Mouse (Mus musculus) MEL (cell line): ENCODE results near the gene 1700021F05Rik. TPM values are rescaled to one million over a fixed set of nuclear protein-coding genes. Genes with fewer than 3 reads are reported as not detected.
A peak's percentile ranks its signal among the peaks of the same experiment; 100 is the strongest.

Source experiments
- DNase-seq: peaks from one replicate; pipeline ENCODE4 v3.0.0; 2011; ENCODE audit warnings: low read depth, low spot score
- H3K27ac ChIP-seq: 2 replicates; pipeline ENCODE4 v1.5.1; 2012; ENCODE audit warnings: low read depth, mild to moderate bottlenecking, control low read depth, low read length, moderate library complexity; ENCODE audit not compliant: control insufficient read depth
- H3K27me3 ChIP-seq, 2 experiments: fragments of 150-350 bp in 1 of 2; sonication (generic) in 1 of 2; 2 replicates each; pipeline ENCODE4 v1.6.1; 2012; ENCODE audit warnings: low read length in 2 of 2, mild to moderate bottlenecking in 2 of 2, improper control_type of control experiment in 1 of 2, moderate library complexity in 1 of 2; ENCODE audit not compliant: insufficient read depth in 2 of 2, control insufficient read depth in 1 of 2
- H3K36me3 ChIP-seq, 2 experiments: 2 replicates each; pipeline ENCODE4 v1.6.1; 2012 to 2014; ENCODE audit warnings: low read length in 2 of 2, improper control_type of control experiment in 1 of 2, inconsistent platforms in 1 of 2, mild to moderate bottlenecking in 1 of 2; ENCODE audit not compliant: insufficient read depth in 2 of 2, control insufficient read depth in 1 of 2
- H3K4me1 ChIP-seq, 2 experiments: fragments of 150-350 bp in 1 of 2; sonication (generic) in 1 of 2; 2 replicates each; pipeline ENCODE4 v1.6.1; 2012; ENCODE audit warnings: low read length in 2 of 2, improper control_type of control experiment in 1 of 2, mild to moderate bottlenecking in 1 of 2; ENCODE audit not compliant: insufficient read depth in 2 of 2, control insufficient read depth in 1 of 2
- H3K4me3 ChIP-seq, 2 experiments: fragments of 150-350 bp in 1 of 2; sonication (generic) in 1 of 2; 2 replicates each; pipeline ENCODE4 v1.5.1; 2012; ENCODE audit warnings: low read depth in 2 of 2, low read length in 2 of 2, mild to moderate bottlenecking in 2 of 2, moderate library complexity in 2 of 2, control low read depth in 1 of 2, improper control_type of control experiment in 1 of 2; ENCODE audit not compliant: control insufficient read depth in 1 of 2, insufficient read depth in 1 of 2
- H3K79me2 ChIP-seq: 2 replicates; pipeline ENCODE4 v1.6.1; 2012; ENCODE audit warnings: mild to moderate bottlenecking, low read length, moderate library complexity; ENCODE audit not compliant: control insufficient read depth, poor library complexity, insufficient read depth
- H3K9ac ChIP-seq: 2 replicates; pipeline ENCODE4 v1.6.1; 2012; ENCODE audit warnings: low read depth, mild to moderate bottlenecking, control low read depth, low read length, moderate library complexity; ENCODE audit not compliant: control insufficient read depth, poor library complexity, severe bottlenecking
- H3K9me3 ChIP-seq: fragments of 150-350 bp; sonication (generic); replicated peaks from 2 replicates; pipeline ENCODE4 v1.6.1; 2012; ENCODE audit warnings: mild to moderate bottlenecking, low read length, improper control_type of control experiment, moderate library complexity; ENCODE audit not compliant: insufficient read depth
- BHLHE40 ChIP-seq: IDR thresholded peaks from 2 replicates; pipeline ENCODE4 v1.6.1; 2012; ENCODE audit warnings: low read depth, mild to moderate bottlenecking, inconsistent platforms, low read length, improper control_type of control experiment, borderline replicate concordance
- CHD2 ChIP-seq: IDR thresholded peaks from 2 replicates; pipeline ENCODE4 v1.6.1; 2011; ENCODE audit warnings: low read length, improper control_type of control experiment
- CTCF ChIP-seq, 3 experiments: IDR thresholded peaks in 2 of 3; conservative IDR thresholded peaks in 1 of 3; 2 replicates each; pipeline ENCODE4 v1.5.1; 2011 to 2012; ENCODE audit warnings: low read length in 3 of 3, low read depth in 2 of 3, mild to moderate bottlenecking in 2 of 3, improper control_type of control experiment in 1 of 3, inconsistent platforms in 1 of 3, mixed read lengths in 1 of 3, moderate library complexity in 1 of 3; ENCODE audit not compliant: control insufficient read depth in 1 of 3, insufficient read depth in 1 of 3, poor library complexity in 1 of 3, severe bottlenecking in 1 of 3
- E2F4 ChIP-seq: IDR thresholded peaks from 2 replicates; pipeline ENCODE4 v1.6.1; 2011; ENCODE audit warnings: low read depth, low read length, improper control_type of control experiment, borderline replicate concordance
- ELF1 ChIP-seq: IDR thresholded peaks from 2 replicates; pipeline ENCODE4 v1.6.1; 2014; ENCODE audit warnings: low read depth, mild to moderate bottlenecking, inconsistent platforms, low read length, improper control_type of control experiment, moderate library complexity
- EP300 ChIP-seq, 2 experiments: IDR thresholded peaks; 2 replicates each; pipeline ENCODE4 v1.6.1; 2011; ENCODE audit warnings: improper control_type of control experiment in 2 of 2, low read length in 2 of 2, low read depth in 1 of 2, mild to moderate bottlenecking in 1 of 2
- ETS1 ChIP-seq: IDR thresholded peaks from 2 replicates; pipeline ENCODE4 v1.6.1; 2012; ENCODE audit warnings: low read depth, mild to moderate bottlenecking, inconsistent platforms, low read length, improper control_type of control experiment, moderate library complexity
- GABPA ChIP-seq: IDR thresholded peaks from 2 replicates; pipeline ENCODE4 v1.6.1; 2012; ENCODE audit warnings: low read depth, mild to moderate bottlenecking, inconsistent platforms, low read length, improper control_type of control experiment, moderate library complexity
- HCFC1 ChIP-seq: IDR thresholded peaks from 2 replicates; pipeline ENCODE4 v1.6.1; 2012; ENCODE audit warnings: low read depth, mild to moderate bottlenecking, inconsistent platforms, low read length, improper control_type of control experiment, moderate library complexity
- KAT2A ChIP-seq: conservative IDR thresholded peaks from 2 replicates; pipeline ENCODE4 v1.6.1; 2012; ENCODE audit warnings: low read depth, low read length, improper control_type of control experiment, inconsistent platforms
- MAFK ChIP-seq: IDR thresholded peaks from 2 replicates; pipeline ENCODE4 v1.6.1; 2011; ENCODE audit warnings: low read depth, mild to moderate bottlenecking, low read length, improper control_type of control experiment, borderline replicate concordance
- MEF2A ChIP-seq: IDR thresholded peaks from 2 replicates; pipeline ENCODE4 v1.6.1; 2014; ENCODE audit warnings: low read depth, mild to moderate bottlenecking, inconsistent platforms, low read length, improper control_type of control experiment; ENCODE audit not compliant: poor library complexity, insufficient replicate concordance, severe bottlenecking; ENCODE audit errors: extremely low read depth
- MXI1 ChIP-seq: IDR thresholded peaks from 2 replicates; pipeline ENCODE4 v1.6.1; 2011; ENCODE audit warnings: mild to moderate bottlenecking, low read depth, low read length, improper control_type of control experiment
- MYC ChIP-seq: IDR thresholded peaks from 2 replicates; pipeline ENCODE4 v1.6.1; 2011; ENCODE audit warnings: low read depth, mild to moderate bottlenecking, low read length, improper control_type of control experiment, moderate library complexity
- POLR2A ChIP-seq, 2 experiments: IDR thresholded peaks; 2 replicates each; pipeline ENCODE4 v1.6.1; 2011 to 2012; ENCODE audit warnings: low read length in 2 of 2, mild to moderate bottlenecking in 2 of 2, control low read depth in 1 of 2, improper control_type of control experiment in 1 of 2, low read depth in 1 of 2, moderate library complexity in 1 of 2; ENCODE audit not compliant: control insufficient read depth in 1 of 2, insufficient read depth in 1 of 2, poor library complexity in 1 of 2
- POLR2AphosphoS2 ChIP-seq: IDR thresholded peaks from 2 replicates; pipeline ENCODE4 v1.6.1; 2011; ENCODE audit warnings: low read length, improper control_type of control experiment
- POLR2AphosphoS5 ChIP-seq: IDR thresholded peaks from 2 replicates; pipeline ENCODE4 v1.6.1; 2012; ENCODE audit warnings: low read depth, borderline replicate concordance, mild to moderate bottlenecking, inconsistent platforms, low read length, moderate library complexity, mixed read lengths
- RAD21 ChIP-seq: IDR thresholded peaks from 2 replicates; pipeline ENCODE4 v1.6.1; 2011; ENCODE audit warnings: mild to moderate bottlenecking, low read depth, low read length, improper control_type of control experiment
- RCOR1 ChIP-seq: IDR thresholded peaks from 2 replicates; pipeline ENCODE4 v1.6.1; 2012; ENCODE audit warnings: low read depth, mild to moderate bottlenecking, inconsistent platforms, low read length, improper control_type of control experiment
- SIN3A ChIP-seq: IDR thresholded peaks from 2 replicates; pipeline ENCODE4 v1.6.1; 2012; ENCODE audit warnings: low read length, improper control_type of control experiment, inconsistent platforms
- SMC3 ChIP-seq: IDR thresholded peaks from 2 replicates; pipeline ENCODE4 v1.6.1; 2011; ENCODE audit warnings: low read depth, low read length, improper control_type of control experiment
- TBP ChIP-seq: IDR thresholded peaks from 2 replicates; pipeline ENCODE4 v1.8.0; 2011; ENCODE audit warnings: low read depth, low read length, improper control_type of control experiment
- TCF12 ChIP-seq: IDR thresholded peaks from 2 replicates; pipeline ENCODE4 v1.6.1; 2014; ENCODE audit warnings: low read depth, mild to moderate bottlenecking, inconsistent platforms, low read length, improper control_type of control experiment, moderate library complexity
- ZC3H11A ChIP-seq: IDR thresholded peaks from 2 replicates; pipeline ENCODE4 v1.6.1; 2012; ENCODE audit warnings: low read depth, mild to moderate bottlenecking, inconsistent platforms, low read length, improper control_type of control experiment
- ZKSCAN1 ChIP-seq: IDR thresholded peaks from 2 replicates; pipeline ENCODE4 v1.6.1; 2012; ENCODE audit warnings: low read depth, mild to moderate bottlenecking, inconsistent platforms, low read length, improper control_type of control experiment, moderate library complexity
- ZNF384 ChIP-seq: IDR thresholded peaks from 2 replicates; pipeline ENCODE4 v1.6.1; 2012; ENCODE audit warnings: low read depth, mild to moderate bottlenecking, inconsistent platforms, low read length, improper control_type of control experiment
- polyA plus RNA-seq, 2 experiments: library from polyadenylated mRNA; stranded (reverse) in 1 of 2; unstranded in 1 of 2; fragments of >175 nt in 1 of 2; fragments of >200 nt in 1 of 2; gene quantifications; 2 replicates each; pipeline versions ENCODE4 v1.2.1 to v1.2.4; 2012; ENCODE audit warnings: low replicate concordance in 2 of 2, low read depth in 1 of 2; ENCODE audit not compliant: insufficient read length in 2 of 2, insufficient read depth in 1 of 2, missing spikeins in 1 of 2
- total RNA-seq: library from RNA; depleted of rRNA; stranded (reverse); fragments of 300-350 nt; gene quantifications from 2 replicates; pipeline ENCODE4 v1.2.3, GENCODE M21; 2012; rRNA removed

1700021F05Rik gene
- total and polyA plus RNA-seq, 3 experiments = 66.5 to 93.8 TPM; not detected in 1

DNA sequence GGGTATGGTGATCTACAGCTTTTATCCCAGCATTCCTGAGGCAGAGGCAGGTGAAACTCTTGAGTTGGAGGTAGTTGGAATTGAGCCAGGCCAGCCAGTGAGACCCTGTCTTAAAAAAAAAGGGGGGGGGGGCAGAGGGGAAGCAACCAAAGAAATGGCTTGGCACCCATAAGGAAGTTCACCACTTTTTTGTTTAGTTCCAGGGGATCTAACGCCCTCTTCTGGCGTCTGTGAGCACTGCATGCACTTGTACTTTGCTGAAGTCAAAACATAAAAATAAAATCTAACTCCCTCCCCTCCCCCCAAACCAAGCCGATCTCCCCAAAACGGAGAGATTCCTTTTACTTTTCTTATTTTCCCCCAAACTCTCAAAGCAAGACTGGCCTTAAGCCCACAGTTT, 65.4 kb downstream of the 1700021F05Rik start:
- H3K36me3 ChIP-seq = peaks cover 0 to 7% of the 10 kb centered on the region in 2 experiments; a peak in 2 of 4 replicates
- H3K4me3 ChIP-seq = no peak overlapping the region
- no peaks in the 10 kb centered on the region for H3K27me3 ChIP-seq
- TF ChIP-seq MXI1 (no peak), GABPA (no peak), POLR2AphosphoS2 (no peak), ELF1 (0 out of 2 replicates have a peak, but pooled peaks have one; percentile 42), E2F4 (no peak), ETS1 (no peak), POLR2A (IDR thresholded peaks at IDR 0.05; ENCODE audit: control insufficient read depth in 1 of 2, insufficient read depth in 1 of 2, low read depth in 1 of 2, low read length in 2 of 2, poor library complexity in 1 of 2) (no peak), CHD2 (0 out of 2 replicates have a peak, but pooled peaks have one; percentile 28), RCOR1 (no peak), MEF2A (no peak), MAFK (no peak), TBP (no peak), BHLHE40 (no peak), ZC3H11A (peak; percentile 26), SIN3A (peak; percentile 30; the same call in 1 of the 2 replicates), ZKSCAN1 (no peak), POLR2AphosphoS5 (no peak), SMC3 (peak; percentile 57), HCFC1 (no peak), TCF12 (peak; percentile 25; the same call in 1 of the 2 replicates), EP300 (IDR thresholded peaks at IDR 0.05; ENCODE audit: low read depth in 1 of 2, low read length in 2 of 2) (no peak), MYC (no peak), CTCF (IDR thresholded peaks at IDR 0.05 in 2 of 3, conservative IDR thresholded peaks at IDR 0.05 in 1 of 3; ENCODE audit: control insufficient read depth in 1 of 3, insufficient read depth in 1 of 3, low read depth in 2 of 3, low read length in 3 of 3, poor library complexity in 1 of 3, severe bottlenecking in 1 of 3) (peak; percentile 68 to 71 (median 71)), KAT2A (no peak), ZNF384 (peak; percentile 70), RAD21 (peak; percentile 62)
- H3K79me2 ChIP-seq = peaks cover 20% of the 10 kb centered on the region
- peaks cover 0 to 12% of the 10 kb centered on the region in 2 experiments; a peak in 3 of 4 replicates for H3K4me1 ChIP-seq
- no peak overlapping the region for H3K9ac ChIP-seq
- no peaks in the 10 kb centered on the region for H3K9me3 ChIP-seq
- H3K27ac ChIP-seq = no peak overlapping the region
- peak; percentile 80 for DNase-seq

Other genes starting within 250 kb of the 1700021F05Rik start
- gene Bend3, start 62.2 kb downstream of the 1700021F05Rik start, total RNA-seq = 12.6 and 13.0 TPM in 2 replicates
- gene Bend3, start 62.2 kb downstream of the 1700021F05Rik start, polyA plus RNA-seq = 10 to 100 TPM; 18.7 to 32.8 TPM
- gene Gm9803, start 16.9 kb downstream of the 1700021F05Rik start, total RNA-seq = 10.1 and 18.7 TPM in 2 replicates
- 100 to 1,000 TPM in 1 of 2 experiments, not detected in 1; 137 TPM for gene Gm9803, start 16.9 kb downstream of the 1700021F05Rik start, polyA plus RNA-seq
- gene Cd24a, start 37.3 kb upstream of the 1700021F05Rik start, total RNA-seq = 96.6 and 119 TPM in 2 replicates
- gene Cd24a, start 37.3 kb upstream of the 1700021F05Rik start, polyA plus RNA-seq = 100 to 1,000 TPM in 1 of 2 experiments, not detected in 1; 181 TPM